Mouse (Mus musculus) cerebellum, adult 18-20 months (tissue): ENCODE results near the gene Slc15a3.

ENCODE experiments used
- DNase-seq, 2 experiments: peaks; one replicate each; pipeline ENCODE4 v3.0.0; 2021

Slc15a3 gene

GRCm38 (mm10) chr19:10839010-10839892 is at the start of gene Slc15a3:
Gene Slc15a3 (plus strand): TSS chr19:10839727.
- no peak for DNase-seq

- DNase-seq, result no peak
Observed at GRCm38 (mm10) chr19:10790323-10790722, 49.2 kb upstream of the Slc15a3 start.

GRCm38 (mm10) chr19:10793044-10793443 is 46.5 kb upstream of the Slc15a3 start:
- peak in 1 of 2 experiments; percentile 3 for DNase-seq

- peak in 1 of 2 experiments; percentile 48 for DNase-seq
Observed at GRCm38 (mm10) chr19:10794916-10795315, 44.6 kb upstream of the Slc15a3 start.

GRCm38 (mm10) chr19:10798576-10798975 is 41.0 kb upstream of the Slc15a3 start:
- DNase-seq, result no peak

GRCm38 (mm10) chr19:10799155-10799554 is 40.4 kb upstream of the Slc15a3 start:
- DNase-seq, result no peak

GRCm38 (mm10) chr19:10801070-10801469 is 38.5 kb upstream of the Slc15a3 start:
- DNase-seq, result no peak

GRCm38 (mm10) chr19:10801906-10802305 is 37.6 kb upstream of the Slc15a3 start:
- DNase-seq, result peak in 1 of 2 experiments; percentile 54

GRCm38 (mm10) chr19:10803751-10804150 is 35.8 kb upstream of the Slc15a3 start:
- DNase-seq, result no peak

- peak in 1 of 2 experiments; percentile 35 for DNase-seq
Observed at GRCm38 (mm10) chr19:10804850-10805660, 34.5 kb upstream of the Slc15a3 start.

GRCm38 (mm10) chr19:10805661-10806285 is 33.8 kb upstream of the Slc15a3 start:
- peak; percentile 77 to 85 for DNase-seq

GRCm38 (mm10) chr19:10808524-10809233 is 30.8 kb upstream of the Slc15a3 start:
- peak; percentile 53 to 54 for DNase-seq

- DNase-seq, result no peak
Observed at GRCm38 (mm10) chr19:10809428-10810175, 29.9 kb upstream of the Slc15a3 start.

- no peak for DNase-seq
Observed at GRCm38 (mm10) chr19:10810176-10810492, 29.4 kb upstream of the Slc15a3 start.

GRCm38 (mm10) chr19:10811471-10811870 is 28.1 kb upstream of the Slc15a3 start:
- DNase-seq, result no peak

GRCm38 (mm10) chr19:10813039-10813438 is 26.5 kb upstream of the Slc15a3 start:
- DNase-seq, result no peak

GRCm38 (mm10) chr19:10813905-10814304 is 25.6 kb upstream of the Slc15a3 start:
- no peak for DNase-seq

- DNase-seq, result no peak
Observed at GRCm38 (mm10) chr19:10815871-10816270, 23.7 kb upstream of the Slc15a3 start.

- no peak for DNase-seq
Observed at GRCm38 (mm10) chr19:10816462-10816861, 23.1 kb upstream of the Slc15a3 start.

GRCm38 (mm10) chr19:10818217-10818946 is 21.1 kb upstream of the Slc15a3 start:
- DNase-seq, result no peak

GRCm38 (mm10) chr19:10821319-10821718 is 18.2 kb upstream of the Slc15a3 start:
- DNase-seq, result no peak
